Mouse (Mus musculus) hindbrain, embryonic 15.5 days (tissue): ENCODE measurements at regions not wholly inside any gene's neighbourhood (a gene's known extent, or its start where the extent isn't known, plus 50 kb on each side); places are given as distances from the start of the nearest gene placed in this dataset.

Source experiments
- ATAC-seq: fragments of 200-750 bp; cut with Nextera tagmentation; 2 replicates; pipeline ENCODE4 v1.8.0; 2017; ENCODE audit warnings: low read depth, moderate number of reproducible peaks, moderate TSS enrichment; ENCODE audit not compliant: low FRiP score
- H3K27ac ChIP-seq: fragments of 300-500 bp; sonication (generic); replicated peaks from 2 replicates; pipeline ENCODE4 v1.5.1; 2015; ENCODE audit warnings: mild to moderate bottlenecking, inconsistent platforms
- H3K27me3 ChIP-seq: fragments of 300-500 bp; sonication (generic); 2 replicates; pipeline ENCODE4 v1.6.1; 2015; ENCODE audit warnings: control low read depth, inconsistent platforms
- H3K36me3 ChIP-seq: fragments of 300-500 bp; sonication (generic); 2 replicates; pipeline ENCODE4 v1.6.1; 2015; ENCODE audit warnings: control low read depth, inconsistent platforms
- H3K4me1 ChIP-seq: fragments of 300-500 bp; sonication (generic); replicated peaks from 2 replicates; pipeline ENCODE4 v1.6.1; 2015; ENCODE audit warnings: control low read depth, inconsistent platforms
- H3K4me2 ChIP-seq: fragments of 300-500 bp; sonication (generic); 2 replicates; pipeline ENCODE4 v1.6.1; 2015; ENCODE audit warnings: moderate library complexity, mild to moderate bottlenecking, inconsistent platforms
- H3K4me3 ChIP-seq: fragments of 300-500 bp; sonication (generic); 2 replicates; pipeline ENCODE4 v1.5.1; 2015; ENCODE audit warnings: mild to moderate bottlenecking, inconsistent platforms
- H3K9ac ChIP-seq: fragments of 300-500 bp; sonication (generic); 2 replicates; pipeline ENCODE4 v1.6.1; 2015; ENCODE audit warnings: inconsistent platforms
- H3K9me3 ChIP-seq: fragments of 300-500 bp; sonication (generic); 2 replicates; pipeline ENCODE4 v1.6.1; 2016; ENCODE audit warnings: control low read depth, inconsistent platforms
- WGBS: fragments of 180-500 bp; shearing (Covaris S2); methylation state at CpG from one replicate; pipeline ENCODE4 v1.1.7; 2015; 5-methylcytosine and 5-hydroxymethylcytosine counted together

GRCm38 (mm10) chr6:16999451-17000139 is 65.4 kb upstream of the Tes start:
- Histone ChIP-seq H3K9me3 (no peaks in the 10 kb centered on the region), H3K4me3 (peak overlapping the region; percentile 31), H3K27me3 (no peaks in the 10 kb centered on the region), H3K36me3 (no peaks in the 10 kb centered on the region), H3K4me2 (peak overlapping the region; percentile 54), H3K27ac (no peak overlapping the region), H3K4me1 (peaks cover 6% of the 10 kb centered on the region), H3K9ac (no peak overlapping the region)
- ATAC-seq: peak; percentile 45; the same call in 1 of the 2 replicates
- 36% methylated on average over 21 of the region's 21 CpGs for WGBS

GRCm38 (mm10) chr6:16995495-16995936 is 69.4 kb upstream of the Tes start:
- Histone ChIP-seq H3K4me2 (peak overlapping the region; percentile 62), H3K9ac (peak overlapping the region; percentile 43), H3K36me3 (no peaks in the 10 kb centered on the region), H3K9me3 (no peaks in the 10 kb centered on the region), H3K27me3 (no peaks in the 10 kb centered on the region), H3K4me1 (peaks cover 6% of the 10 kb centered on the region), H3K4me3 (peak overlapping the region; percentile 29), H3K27ac (no peak overlapping the region; the same call in 1 of the 2 replicates)
- ATAC-seq: peak; percentile 75
- WGBS: 7% methylated on average over 10 of the region's 10 CpGs

- WGBS: 6% methylated on average over 8 of the region's 8 CpGs
- Histone ChIP-seq H3K27ac (no peak overlapping the region), H3K4me3 (peak overlapping the region; percentile 21; the same call in 1 of the 2 replicates), H3K36me3 (no peaks in the 10 kb centered on the region), H3K4me2 (peak overlapping the region; percentile 53), H3K4me1 (peaks cover 6% of the 10 kb centered on the region), H3K9me3 (no peaks in the 10 kb centered on the region), H3K9ac (no peak overlapping the region), H3K27me3 (no peaks in the 10 kb centered on the region)
- ATAC-seq: peak; percentile 80
These were observed 70.2 kb upstream of the Tes start for GRCm38 (mm10) chr6:16994711-16995110.

- ATAC-seq: no peak
- WGBS: 58% methylated on average over 15 of the region's 15 CpGs
- no peak overlapping the region for H3K9ac ChIP-seq
- no peaks in the 10 kb centered on the region for H3K36me3 ChIP-seq
- peaks cover 6% of the 10 kb centered on the region for H3K4me1 ChIP-seq
- no peak overlapping the region for H3K4me3 ChIP-seq
- no peak overlapping the region for H3K4me2 ChIP-seq
- H3K27me3 ChIP-seq: no peaks in the 10 kb centered on the region
- no peaks in the 10 kb centered on the region for H3K9me3 ChIP-seq
- H3K27ac ChIP-seq: no peak overlapping the region
These were observed 72.9 kb upstream of the Tes start for GRCm38 (mm10) chr6:16991996-16992591.

GRCm38 (mm10) chr6:16978206-16978505 is 79.9 kb upstream of the Tfec start:
- 32% methylated on average over 3 of the region's 3 CpGs for WGBS

GRCm38 (mm10) chr6:16977392-16978205 is 79.4 kb upstream of the Tfec start:
- no peak overlapping the region for H3K9ac ChIP-seq
- H3K9me3 ChIP-seq: no peaks in the 10 kb centered on the region
- no peak overlapping the region for H3K27ac ChIP-seq
- WGBS: 66% methylated on average over 14 of the region's 14 CpGs
- no peaks in the 10 kb centered on the region for H3K4me1 ChIP-seq
- H3K36me3 ChIP-seq: no peaks in the 10 kb centered on the region
- no peak overlapping the region for H3K4me2 ChIP-seq
- H3K4me3 ChIP-seq: no peak overlapping the region
- H3K27me3 ChIP-seq: no peaks in the 10 kb centered on the region
- no peak for ATAC-seq

More at GRCm38 (mm10) chr6:16978206-16978505, 79.9 kb upstream of the Tfec start:
- no peaks in the 10 kb centered on the region for H3K9me3 ChIP-seq
- H3K27me3 ChIP-seq: no peaks in the 10 kb centered on the region
- no peak overlapping the region for H3K4me3 ChIP-seq
- H3K36me3 ChIP-seq: no peaks in the 10 kb centered on the region
- H3K9ac ChIP-seq: no peak overlapping the region
- ATAC-seq: no peak
- no peak overlapping the region for H3K27ac ChIP-seq
- H3K4me1 ChIP-seq: no peaks in the 10 kb centered on the region
- no peak overlapping the region for H3K4me2 ChIP-seq

GRCm38 (mm10) chr6:16965658-16966057 is 67.4 kb upstream of the Tfec start:
- no peak for ATAC-seq
- Histone ChIP-seq H3K9me3 (no peaks in the 10 kb centered on the region), H3K9ac (no peak overlapping the region), H3K27me3 (no peaks in the 10 kb centered on the region), H3K36me3 (no peaks in the 10 kb centered on the region), H3K4me2 (no peak overlapping the region), H3K4me1 (no peaks in the 10 kb centered on the region), H3K4me3 (no peak overlapping the region), H3K27ac (no peak overlapping the region)
- 75% methylated on average over 5 of the region's 5 CpGs for WGBS

GRCm38 (mm10) chr6:16964362-16964761 is 66.1 kb upstream of the Tfec start:
- Histone ChIP-seq H3K4me2 (no peak overlapping the region), H3K36me3 (no peaks in the 10 kb centered on the region), H3K4me1 (no peaks in the 10 kb centered on the region), H3K9me3 (no peaks in the 10 kb centered on the region), H3K4me3 (no peak overlapping the region), H3K27me3 (no peaks in the 10 kb centered on the region), H3K9ac (no peak overlapping the region), H3K27ac (no peak overlapping the region)
- ATAC-seq: no peak
- 88% methylated on average over 2 of the region's 2 CpGs for WGBS

- Histone ChIP-seq H3K4me2 (no peak overlapping the region), H3K27ac (no peak overlapping the region), H3K9ac (no peak overlapping the region), H3K9me3 (no peaks in the 10 kb centered on the region), H3K4me3 (no peak overlapping the region), H3K27me3 (no peaks in the 10 kb centered on the region), H3K36me3 (no peaks in the 10 kb centered on the region), H3K4me1 (no peaks in the 10 kb centered on the region)
- WGBS: 82% methylated on average over 3 of the region's 3 CpGs
- ATAC-seq: no peak
These were observed 65.7 kb upstream of the Tfec start for GRCm38 (mm10) chr6:16963958-16964357.

GRCm38 (mm10) chr6:16958102-16958501 is 59.9 kb upstream of the Tfec start:
- 83% methylated on average over 3 of the region's 3 CpGs for WGBS
- ATAC-seq: no peak
- no peak overlapping the region for H3K4me2 ChIP-seq
- no peak overlapping the region for H3K4me3 ChIP-seq
- no peaks in the 10 kb centered on the region; the same call in 1 of the 2 replicates for H3K4me1 ChIP-seq
- no peak overlapping the region for H3K27ac ChIP-seq
- H3K9me3 ChIP-seq: no peaks in the 10 kb centered on the region
- H3K27me3 ChIP-seq: no peaks in the 10 kb centered on the region
- no peak overlapping the region for H3K9ac ChIP-seq
- H3K36me3 ChIP-seq: no peaks in the 10 kb centered on the region

GRCm38 (mm10) chr6:16956771-16957435 is 58.7 kb upstream of the Tfec start:
- peak; percentile 84 for ATAC-seq
- H3K27ac ChIP-seq: no peak overlapping the region
- WGBS: 45% methylated on average over 6 of the region's 6 CpGs

More at GRCm38 (mm10) chr6:16956771-16957435, 58.7 kb upstream of the Tfec start:
- Histone ChIP-seq H3K4me3 (no peak overlapping the region), H3K27me3 (no peaks in the 10 kb centered on the region), H3K4me2 (no peak overlapping the region), H3K9me3 (no peaks in the 10 kb centered on the region), H3K36me3 (no peaks in the 10 kb centered on the region), H3K4me1 (no peaks in the 10 kb centered on the region; the same call in 1 of the 2 replicates), H3K9ac (no peak overlapping the region)
